Mouse (Mus musculus) kidney, adult 2 months (tissue): Measurements from ENCODE around the gene Ggact.

Experiments
- CTCF ChIP-seq: fragments of 200-500 bp; conservative IDR thresholded peaks from 2 replicates; pipeline ENCODE4 v1.5.1; 2011; ENCODE audit warnings: low read depth, mild to moderate bottlenecking, control low read depth, low read length, moderate library complexity, mixed read lengths; ENCODE audit not compliant: insufficient read depth, insufficient read length
- POLR2A ChIP-seq: fragments of 200-500 bp; IDR thresholded peaks from one replicate; pipeline ENCODE4 v1.6.1; 2011; ENCODE audit warnings: low read depth, low read length, control low read depth

- TF ChIP-seq POLR2A (no peak), CTCF (no peak)
These were observed 2.3 kb downstream of the Ggact start for GRCm38 (mm10) chr14:122911265-122911664.
